Mouse (Mus musculus) ovary, postnatal 14 days (tissue): ENCODE measurements around the gene Lamb2.
A peak's percentile ranks its signal among the peaks of the same experiment; 100 is the strongest.

Experiments
- DNase-seq: peaks from one replicate; pipeline ENCODE4 v3.0.0; 2022; ENCODE audit warnings: low spot score

The Lamb2 gene

GRCm38 (mm10) chr9:108461675-108462074, 17.9 kb upstream of the Lamb2 start:
- DNase-seq: no peak

- DNase-seq: no peak
These were observed 17.3 kb upstream of the Lamb2 start for GRCm38 (mm10) chr9:108462192-108462591.

- DNase-seq: no peak
These were observed 15.8 kb upstream of the Lamb2 start for GRCm38 (mm10) chr9:108463713-108464112.

GRCm38 (mm10) chr9:108466219-108466618, 13.3 kb upstream of the Lamb2 start:
- no peak for DNase-seq

- no peak for DNase-seq
These were observed 10.1 kb upstream of the Lamb2 start for GRCm38 (mm10) chr9:108469430-108469829.

- no peak for DNase-seq
These were observed 9.7 kb upstream of the Lamb2 start for GRCm38 (mm10) chr9:108469845-108470244.

GRCm38 (mm10) chr9:108474528-108474927, 5.0 kb upstream of the Lamb2 start:
- no peak for DNase-seq

GRCm38 (mm10) chr9:108478638-108479156, 839 bp upstream of the Lamb2 start:
- DNase-seq: peak; percentile 67

- no peak for DNase-seq
These were observed 295 bp upstream of the Lamb2 start for GRCm38 (mm10) chr9:108479241-108479640.

GRCm38 (mm10) chr9:108480813-108481519, 1.4 kb downstream of the Lamb2 start:
- no peak for DNase-seq

- DNase-seq: no peak
These were observed 2.1 kb downstream of the Lamb2 start for GRCm38 (mm10) chr9:108481520-108482210.

- DNase-seq: no peak
These were observed 3.7 kb downstream of the Lamb2 start for GRCm38 (mm10) chr9:108483051-108483790.

GRCm38 (mm10) chr9:108484021-108484420, 4.5 kb downstream of the Lamb2 start:
- DNase-seq: no peak

GRCm38 (mm10) chr9:108485301-108485875, 5.9 kb downstream of the Lamb2 start:
- DNase-seq: no peak

- DNase-seq: no peak
These were observed 7.5 kb downstream of the Lamb2 start for GRCm38 (mm10) chr9:108486973-108487530.

- no peak for DNase-seq
These were observed 8.9 kb downstream of the Lamb2 start for GRCm38 (mm10) chr9:108488403-108488802.

GRCm38 (mm10) chr9:108489215-108489614, 9.7 kb downstream of the Lamb2 start:
- DNase-seq: no peak

GRCm38 (mm10) chr9:108489702-108490558, 10.4 kb downstream of the Lamb2 start:
- DNase-seq: no peak

GRCm38 (mm10) chr9:108490559-108491285, 11.2 kb downstream of the Lamb2 start, which contains the start of gene Usp19:
Gene Usp19 (plus strand): TSS chr9:108490602.
- peak; percentile 90 for DNase-seq

- no peak for DNase-seq
These were observed 11.7 kb downstream of the Lamb2 start for GRCm38 (mm10) chr9:108491286-108491580.
